Mouse (Mus musculus) B cell, adult 62 days (primary cell): Measurements from ENCODE around the gene Iqsec3. TPM values are rescaled to one million over a fixed set of nuclear protein-coding genes. Genes with fewer than 3 reads are reported as not detected.

ENCODE experiments used
- total RNA-seq: library from RNA; stranded (reverse); gene quantifications from 4 replicates; pipeline ENCODE4 v1.2.4, GENCODE M21; 2023

Gene Iqsec3
- total RNA-seq: not detected in 4 replicates

GRCm38 (mm10) chr6:121473093-121473821, at the start of gene Iqsec3:
Gene Iqsec3 (minus strand): TSS chr6:121473678.

DNA sequence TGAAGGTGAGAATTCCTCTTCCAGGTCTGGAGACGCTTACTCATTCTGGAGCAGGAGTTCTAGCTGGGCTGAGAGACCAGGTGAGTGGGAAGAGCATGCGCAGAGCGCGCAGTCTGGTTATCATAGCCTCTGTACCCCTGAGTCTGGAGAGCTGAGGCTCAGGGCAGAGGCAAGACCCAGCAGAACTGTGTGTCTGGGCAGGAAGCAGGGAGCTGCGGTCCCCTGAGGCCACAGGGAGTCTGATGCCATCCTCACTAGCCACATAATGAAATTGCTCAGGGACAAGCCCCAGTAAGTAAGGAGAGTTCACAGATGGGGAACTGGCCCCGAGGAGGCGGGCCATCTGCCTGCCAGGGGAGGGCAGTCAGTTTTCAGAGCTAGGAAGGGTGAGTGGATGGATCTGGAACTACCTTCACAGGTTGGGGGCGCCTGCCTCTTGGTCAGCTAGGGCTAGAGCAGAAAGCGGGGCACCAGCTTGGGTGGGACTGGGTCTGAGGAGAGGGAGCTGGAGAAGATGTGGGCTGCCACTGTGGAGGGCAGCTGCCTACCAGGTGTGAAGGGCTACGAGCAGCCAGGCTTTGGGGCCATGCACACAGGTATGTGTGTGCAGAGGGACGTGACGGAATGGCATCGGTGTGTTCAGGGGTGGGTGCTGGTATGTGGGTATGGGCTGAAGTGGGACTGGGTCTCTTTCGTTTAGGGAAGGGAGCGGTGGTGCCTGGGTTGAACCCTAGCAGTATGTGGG, 130.3 kb downstream of the Iqsec3 start, which contains the start of gene Slc6a12:
Gene Slc6a12 (plus strand): TSS at position 51 of the 745 bp plus-strand sequence.

Other genes starting within 250 kb of the Iqsec3 start
- gene Usp18, start 227.8 kb downstream of the Iqsec3 start, total RNA-seq: 4.5 to 5.6 TPM (median 5.2 TPM) in 4 replicates
- gene Slc6a13, start 173.5 kb downstream of the Iqsec3 start, total RNA-seq: 0.26 to 0.41 TPM in 2 of 4 replicates, not detected in the others
- gene Slc6a12, start 130.6 kb downstream of the Iqsec3 start, total RNA-seq: 0.69 TPM in 1 of 4 replicates, not detected in the others
- not detected in 4 replicates for gene A2m, start 161.7 kb upstream of the Iqsec3 start, total RNA-seq